21 mouse cellular contexts compared by ENCODE assay signal in genomic region chr6:56692445-56692844, GRCm38 (mm10). TPM values are rescaled to one million over a fixed set of nuclear protein-coding genes. Genes with fewer than 3 reads are reported as not detected.
"Had no signal": no experiment of that assay in that cellular context is flagged by ENCODE, and none has a peak within 500 bp of the region (broad histone marks: within the 10 kb centered on the region; RNA-seq: fewer than 3 reads in every experiment).

No protein-coding gene starts in this region.

- H3K9ac ChIP-seq: liver, embryonic 12.5 days; liver, embryonic 14.5 days; lung, embryonic 15.5 days; midbrain, embryonic 12.5 days; neural tube, embryonic 13.5 days; neural tube, embryonic 15.5 days had no signal

- H3K4me3 ChIP-seq: liver, embryonic 12.5 days; lung, embryonic 15.5 days; midbrain, embryonic 10.5 days; midbrain, embryonic 12.5 days; myocyte; neural tube, embryonic 13.5 days; neural tube, embryonic 15.5 days had no signal

- H3K27me3 ChIP-seq: liver, embryonic 12.5 days; lung, embryonic 15.5 days; midbrain, embryonic 12.5 days; neural tube, embryonic 15.5 days had no signal

- H3K27ac ChIP-seq: liver, embryonic 12.5 days; liver, embryonic 14.5 days; midbrain, embryonic 10.5 days; midbrain, embryonic 12.5 days; neural tube, embryonic 13.5 days; neural tube, embryonic 15.5 days had no signal

- H3K36me3 ChIP-seq: liver, embryonic 12.5 days; lung, embryonic 15.5 days; midbrain, embryonic 10.5 days; midbrain, embryonic 12.5 days; neural tube, embryonic 13.5 days; neural tube, embryonic 15.5 days had no signal

- DNase-seq: lung, postnatal 10 days; lung, postnatal 36 days; midbrain, embryonic 14.5 days; retina, postnatal 1 day; right cerebral cortex, adult 18-20 months; right cerebral cortex, postnatal 25 days; right cerebral cortex, postnatal 4 days; spleen, adult 18-20 months; thymus, adult 2 months; thymus, postnatal 25 days; thymus, postnatal 4 days had no signal

- H3K4me1 ChIP-seq: liver, embryonic 12.5 days; lung, embryonic 15.5 days; midbrain, embryonic 10.5 days; midbrain, embryonic 12.5 days; neural tube, embryonic 13.5 days; neural tube, embryonic 15.5 days had no signal

- H3K4me2 ChIP-seq: liver, embryonic 12.5 days; lung, embryonic 15.5 days; midbrain, embryonic 12.5 days; neural tube, embryonic 13.5 days; neural tube, embryonic 15.5 days had no signal

- ATAC-seq: liver, embryonic 12.5 days; midbrain, embryonic 16.5 days had no signal

- H3K9me3 ChIP-seq: liver, embryonic 12.5 days; lung, embryonic 15.5 days; midbrain, embryonic 10.5 days; midbrain, embryonic 12.5 days; neural tube, embryonic 13.5 days; neural tube, embryonic 15.5 days had no signal

RNA-seq across cellular contexts. Expression of gene Lsm5, which starts 12.1 kb away (rescaled TPM):
- polyA plus RNA-seq: small intestine, adult 2 months had no signal
